ENCODE assay signal across 19 mouse cellular contexts in the genomic region with DNA sequence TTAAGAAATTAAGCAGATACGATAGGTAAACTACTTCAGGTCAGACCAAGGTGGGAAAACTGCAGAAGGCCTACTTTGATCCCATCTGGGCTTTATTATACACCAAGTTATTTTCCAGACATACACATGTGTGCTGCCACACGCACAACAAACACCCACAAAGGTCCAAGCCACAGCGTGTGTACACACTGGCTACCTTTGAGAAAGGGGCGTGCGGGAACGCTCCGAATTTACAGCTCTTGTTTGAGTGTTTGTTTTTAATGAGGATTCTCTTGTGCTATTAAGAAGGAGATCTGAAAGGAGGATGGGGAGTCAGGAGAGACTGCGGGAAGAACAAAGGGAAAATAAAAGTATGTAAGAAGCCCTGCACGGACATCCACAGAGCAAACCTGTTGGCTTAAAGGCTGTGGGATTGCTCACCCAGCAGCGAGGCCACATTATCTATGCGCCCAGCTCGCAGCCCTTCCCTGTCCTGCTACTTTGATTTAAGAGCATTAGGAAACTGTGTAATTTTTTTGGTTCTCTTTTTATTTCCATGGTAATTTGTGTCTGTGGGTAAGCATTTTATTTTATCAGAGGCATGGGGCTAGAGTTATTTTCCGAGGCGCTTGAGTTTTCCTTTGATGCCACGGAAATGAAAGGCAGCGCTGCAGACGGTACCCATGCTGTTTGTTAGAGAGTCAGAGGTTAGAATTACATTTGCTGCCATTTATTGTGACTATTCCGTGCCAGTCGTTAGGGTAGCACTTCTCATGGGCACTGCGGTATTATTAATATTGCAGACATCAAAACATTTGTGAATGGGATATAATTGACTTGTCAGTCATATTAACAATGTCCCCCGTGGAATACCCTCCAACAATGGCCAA.
DNase-seq lines count a peak whose midpoint lies in the region; ATAC-seq lines count a peak whose summit lies in the region.
"Had no signal": no experiment of that assay in that cellular context is flagged by ENCODE, and none has a peak within 500 bp of the region (broad histone marks: within the 10 kb centered on the region; RNA-seq: fewer than 3 reads in every experiment).

No protein-coding gene starts in this region.

- no peaks in the 10 kb centered on the region for H3K4me1 ChIP-seq in limb, embryonic 11.5 days (ENCODE audit: control insufficient read depth, insufficient read depth, low read length)
- peaks cover 10% of the 10 kb centered on the region for H3K4me1 ChIP-seq in limb, embryonic 10.5 days
- peaks cover 4% of the 10 kb centered on the region; the same call in 1 of the 2 replicates for H3K4me1 ChIP-seq in forebrain, embryonic 15.5 days
- H3K4me1 ChIP-seq in midbrain, embryonic 11.5 days (ENCODE audit: control insufficient read depth, insufficient read depth, low read length) = peaks cover 11% of the 10 kb centered on the region; the same call in 1 of the 2 replicates
- no peaks in the 10 kb centered on the region for H3K4me1 ChIP-seq in neural tube, embryonic 14.5 days (ENCODE audit: control insufficient read depth, insufficient read depth, low read length)

- no peak overlapping the region for H3K4me2 ChIP-seq in limb, embryonic 11.5 days (ENCODE audit: low read depth, severe bottlenecking)
- H3K4me2 ChIP-seq in forebrain, embryonic 15.5 days (replicated peaks) = peak overlapping the region; percentile 12; the same call in 1 of the 2 replicates
- no peak overlapping the region for H3K4me2 ChIP-seq in midbrain, embryonic 11.5 days
- H3K4me2 ChIP-seq in neural tube, embryonic 14.5 days (ENCODE audit: low read depth, low read length) = peak overlapping the region; percentile 28; the same call in 1 of the 2 replicates
- H3K4me2 ChIP-seq: liver, embryonic 11.5 days had no signal

- DNase-seq in limb, embryonic 11.5 days (ENCODE audit: low spot score) = peak; percentile 51
- DNase-seq in limb, embryonic 10.5 days (ENCODE audit: low spot score) = no peak
- DNase-seq in midbrain, embryonic 11.5 days (ENCODE audit: low spot score, missing footprints) = peak; percentile 83
- no peak for DNase-seq in frontal cortex, postnatal 10 days (ENCODE audit: low spot score in 2 of 2)
- DNase-seq in gastrocnemius, postnatal 36 days = no peak
- no peak for DNase-seq in gastrocnemius, postnatal 25 days
- DNase-seq: cerebellum, postnatal 10 days; embryo, embryonic 11 days; kidney, adult 8-10 months; kidney, postnatal 25 days; lung, adult 2 months; lung, postnatal 36 days; right cerebral cortex, postnatal 25 days; thymus, postnatal 36 days had no signal

- no peaks in the 10 kb centered on the region for H3K27me3 ChIP-seq in limb, embryonic 11.5 days (ENCODE audit: control insufficient read depth, insufficient read depth, low read length)
- H3K27me3 ChIP-seq in limb, embryonic 10.5 days (ENCODE audit: low read depth, poor library complexity, severe bottlenecking) = peaks cover 24% of the 10 kb centered on the region; the same call in 1 of the 2 replicates
- 0 out of 2 replicates have a peak, but pooled peaks cover 3% of the 10 kb centered on the region for H3K27me3 ChIP-seq in forebrain, embryonic 15.5 days
- H3K27me3 ChIP-seq in midbrain, embryonic 11.5 days (ENCODE audit: control insufficient read depth, insufficient read depth, low read length) = no peaks in the 10 kb centered on the region
- H3K27me3 ChIP-seq in neural tube, embryonic 14.5 days (ENCODE audit: control insufficient read depth, insufficient read depth, low read length) = no peaks in the 10 kb centered on the region
- H3K27me3 ChIP-seq: Patski had no signal

- no peaks in the 10 kb centered on the region for H3K9me3 ChIP-seq in limb, embryonic 11.5 days (ENCODE audit: control insufficient read depth, low read length)
- peaks cover 2% of the 10 kb centered on the region; the same call in 1 of the 2 replicates for H3K9me3 ChIP-seq in limb, embryonic 10.5 days (replicated peaks)
- peaks cover 5% of the 10 kb centered on the region; the same call in 1 of the 2 replicates for H3K9me3 ChIP-seq in forebrain, embryonic 15.5 days
- no peaks in the 10 kb centered on the region; the same call in 1 of the 2 replicates for H3K9me3 ChIP-seq in midbrain, embryonic 11.5 days (ENCODE audit: control insufficient read depth, low read length)
- no peaks in the 10 kb centered on the region; the same call in 1 of the 2 replicates for H3K9me3 ChIP-seq in neural tube, embryonic 14.5 days (ENCODE audit: control insufficient read depth, low read length)

- H3K36me3 ChIP-seq in limb, embryonic 11.5 days (ENCODE audit: control insufficient read depth, insufficient read depth, low read length) = no peaks in the 10 kb centered on the region
- H3K36me3 ChIP-seq in limb, embryonic 10.5 days = no peaks in the 10 kb centered on the region
- H3K36me3 ChIP-seq in forebrain, embryonic 15.5 days = no peaks in the 10 kb centered on the region
- no peaks in the 10 kb centered on the region for H3K36me3 ChIP-seq in midbrain, embryonic 11.5 days (ENCODE audit: control insufficient read depth, insufficient read depth, low read length)
- H3K36me3 ChIP-seq in neural tube, embryonic 14.5 days (ENCODE audit: control insufficient read depth, insufficient read depth, low read length) = no peaks in the 10 kb centered on the region

- no peak overlapping the region for H3K4me3 ChIP-seq in limb, embryonic 11.5 days (ENCODE audit: low read depth, low read length)
- H3K4me3 ChIP-seq in limb, embryonic 10.5 days = no peak overlapping the region
- H3K4me3 ChIP-seq in forebrain, embryonic 15.5 days = no peak overlapping the region
- H3K4me3 ChIP-seq in midbrain, embryonic 11.5 days (ENCODE audit: low read depth, low read length) = no peak overlapping the region
- H3K4me3 ChIP-seq in neural tube, embryonic 14.5 days (ENCODE audit: low read depth, low read length) = no peak overlapping the region

- intact Hi-C loops in gastrocnemius, postnatal 36 days (cut with DNase I) = no loop called here

- no peak overlapping the region for H3K27ac ChIP-seq in limb, embryonic 11.5 days (replicated peaks; ENCODE audit: low read depth, low read length)
- no peak overlapping the region for H3K27ac ChIP-seq in limb, embryonic 10.5 days
- no peak overlapping the region; the same call in 1 of the 2 replicates for H3K27ac ChIP-seq in forebrain, embryonic 15.5 days (replicated peaks)
- no peak overlapping the region for H3K27ac ChIP-seq in midbrain, embryonic 11.5 days (ENCODE audit: low read depth, low read length)
- H3K27ac ChIP-seq in neural tube, embryonic 14.5 days (ENCODE audit: low read depth, low read length) = no peak overlapping the region

- H3K9ac ChIP-seq in limb, embryonic 11.5 days (ENCODE audit: low read length) = no peak overlapping the region
- no peak overlapping the region for H3K9ac ChIP-seq in forebrain, embryonic 15.5 days (replicated peaks)
- H3K9ac ChIP-seq in midbrain, embryonic 11.5 days (ENCODE audit: low read length) = no peak overlapping the region
- no peak overlapping the region for H3K9ac ChIP-seq in neural tube, embryonic 14.5 days (replicated peaks; ENCODE audit: low read depth, low read length)

- ATAC-seq in limb, embryonic 11.5 days (ENCODE audit: insufficient number of reproducible peaks, low FRiP score, low TSS enrichment, low read depth) = no peak
- peak; percentile 78 for ATAC-seq in forebrain, embryonic 15.5 days (replicated peaks)
- no peak; the same call in 1 of the 2 replicates for ATAC-seq in midbrain, embryonic 11.5 days (ENCODE audit: low FRiP score)
- ATAC-seq in neural tube, embryonic 14.5 days (ENCODE audit: low read depth) = no peak
- ATAC-seq: inflammation-experienced regulatory T-cells, adult 6 months; Patski had no signal

- WGBS in limb, embryonic 11.5 days = 46% methylated on average over 21 of the region's 21 CpGs
- 67% methylated on average over 21 of the region's 21 CpGs for WGBS in limb, embryonic 10.5 days
- WGBS in forebrain, embryonic 15.5 days = 35% methylated on average over 21 of the region's 21 CpGs
- WGBS in midbrain, embryonic 11.5 days = 58% methylated on average over 21 of the region's 21 CpGs
- WGBS in neural tube, embryonic 14.5 days = 39% methylated on average over 21 of the region's 21 CpGs

Comparison
In these comparisons a context has a peak if more than half of its experiments do, and no peak if none do; other contexts are left out.
1. DNase-seq: peak in limb, embryonic 11.5 days (single experiment) and midbrain, embryonic 11.5 days (single experiment); none in limb, embryonic 10.5 days (single experiment), frontal cortex, postnatal 10 days (0 of 2), gastrocnemius, postnatal 36 days (0 of 2) and gastrocnemius, postnatal 25 days (single experiment).
2. H3K4me2 ChIP-seq: peak in forebrain, embryonic 15.5 days (single experiment) and neural tube, embryonic 14.5 days (single experiment); none in limb, embryonic 11.5 days (single experiment) and midbrain, embryonic 11.5 days (single experiment).